Mouse (Mus musculus) heart, embryonic 13.5 days (tissue): Measurements from ENCODE around the gene B830017H08Rik. TPM values are rescaled to one million over a fixed set of nuclear protein-coding genes. Genes with fewer than 3 reads are reported as not detected.

Experiments used
- ATAC-seq: fragments of 200-750 bp; cut with Nextera tagmentation; 2 replicates; pipeline ENCODE4 v1.8.0; 2017; ENCODE audit warnings: moderate TSS enrichment; ENCODE audit not compliant: insufficient number of reproducible peaks, low FRiP score, low TSS enrichment; ENCODE audit errors: extremely low read depth
- H3K27ac ChIP-seq: fragments of 300-500 bp; sonication (generic); replicated peaks from 2 replicates; pipeline ENCODE4 v1.5.1; 2015; ENCODE audit warnings: moderate library complexity, mild to moderate bottlenecking, inconsistent platforms
- H3K27me3 ChIP-seq: fragments of 300-500 bp; sonication (generic); replicated peaks from 2 replicates; pipeline ENCODE4 v1.6.1; 2015; ENCODE audit warnings: mild to moderate bottlenecking, inconsistent platforms
- H3K36me3 ChIP-seq: fragments of 300-500 bp; sonication (generic); 2 replicates; pipeline ENCODE4 v1.6.1; 2015; ENCODE audit warnings: mild to moderate bottlenecking, inconsistent platforms
- H3K4me1 ChIP-seq: fragments of 300-500 bp; sonication (generic); 2 replicates; pipeline ENCODE4 v1.6.1; 2015; ENCODE audit warnings: inconsistent platforms
- H3K4me2 ChIP-seq: fragments of 300-500 bp; sonication (generic); 2 replicates; pipeline ENCODE4 v1.6.1; 2015; ENCODE audit warnings: inconsistent platforms, mild to moderate bottlenecking, moderate library complexity
- H3K4me3 ChIP-seq: fragments of 300-500 bp; sonication (generic); 2 replicates; pipeline ENCODE4 v1.5.1; 2015; ENCODE audit warnings: moderate library complexity, mild to moderate bottlenecking, inconsistent platforms
- H3K9ac ChIP-seq: fragments of 300-500 bp; sonication (generic); 2 replicates; pipeline ENCODE4 v1.6.1; 2015; ENCODE audit warnings: inconsistent platforms, mild to moderate bottlenecking, moderate library complexity
- H3K9me3 ChIP-seq: fragments of 300-500 bp; sonication (generic); 2 replicates; pipeline ENCODE4 v1.6.1; 2016; ENCODE audit warnings: inconsistent platforms
- WGBS: fragments of 180-500 bp; shearing (Covaris S2); methylation state at CpG from one replicate; pipeline ENCODE4 v1.1.7; 2015; ENCODE audit warnings: mixed read lengths; 5-methylcytosine and 5-hydroxymethylcytosine counted together
- polyA plus RNA-seq: library from polyadenylated mRNA; unstranded; fragments of >200 nt; fragmentation: Nextera tagmentation; extraction: Ambion mirVana; gene quantifications from 2 replicates; pipeline ENCODE4 v1.2.1, GENCODE M21; 2015

Gene B830017H08Rik
- polyA plus RNA-seq, 1 experiment from 2014 or later, result not detected

DNA sequence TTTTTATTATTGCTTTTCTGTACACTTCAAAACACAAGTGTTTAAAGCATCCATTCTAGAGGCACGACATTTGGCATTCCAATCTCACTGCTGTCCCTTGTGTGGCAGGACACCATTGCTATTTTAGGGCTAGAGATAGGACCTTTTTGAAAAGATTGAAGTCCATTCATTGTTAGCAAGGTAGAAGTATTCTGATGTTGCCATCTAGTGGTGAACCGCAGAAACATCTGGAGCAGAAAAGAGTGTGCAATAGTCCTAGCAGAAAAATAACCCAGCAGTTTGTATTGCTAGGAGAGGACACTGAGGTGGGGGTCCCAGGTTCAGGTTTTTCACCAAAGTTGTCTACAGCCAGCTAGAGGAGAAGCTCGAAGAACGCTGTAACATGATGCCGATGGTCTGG is 20.8 kb upstream of the B830017H08Rik start:
- WGBS, result 6% methylated on average over 5 of the region's 5 CpGs
- peaks cover 10% of the 10 kb centered on the region for H3K36me3 ChIP-seq
- no peak overlapping the region for H3K4me2 ChIP-seq

DNA sequence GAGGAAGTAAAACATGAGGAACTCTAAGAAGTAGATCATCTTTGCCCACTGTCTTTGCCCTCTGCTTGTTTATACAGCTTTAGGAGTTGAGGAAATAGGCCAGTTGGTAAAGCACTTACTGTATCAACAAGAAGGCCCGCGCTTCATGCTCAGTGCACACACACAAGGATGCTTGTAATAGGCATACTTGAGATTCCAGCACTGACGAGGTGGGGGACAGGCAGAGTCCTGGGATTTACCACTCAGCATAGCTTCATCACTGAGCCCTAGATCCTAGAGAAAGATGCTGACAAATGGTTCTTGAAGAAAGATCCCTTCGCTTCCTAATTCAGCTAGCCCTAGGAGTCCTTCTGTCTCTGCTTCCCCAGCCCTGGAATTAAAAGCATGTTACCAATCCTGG is 19.7 kb upstream of the B830017H08Rik start:
- ATAC-seq, result no peak
- no peak overlapping the region for H3K27ac ChIP-seq
- no peak overlapping the region for H3K4me3 ChIP-seq
- peaks cover 62% of the 10 kb centered on the region for H3K27me3 ChIP-seq
- no peak overlapping the region for H3K4me2 ChIP-seq
- H3K9me3 ChIP-seq, result 0 out of 2 replicates have a peak, but pooled peaks cover 3% of the 10 kb centered on the region
- H3K9ac ChIP-seq, result no peak overlapping the region
- H3K36me3 ChIP-seq, result peaks cover 4% of the 10 kb centered on the region
- peaks cover 51% of the 10 kb centered on the region for H3K4me1 ChIP-seq
- WGBS, result 38% methylated on average over 4 of the region's 4 CpGs

More for the DNA sequence above, 20.8 kb upstream of the B830017H08Rik start:
- Histone ChIP-seq H3K9ac (0 out of 2 replicates have a peak overlapping the region, but pooled peaks have one; percentile 14), H3K4me3 (no peak overlapping the region), H3K27ac (0 out of 2 replicates have a peak overlapping the region, but pooled peaks have one; percentile 1), H3K9me3 (no peaks in the 10 kb centered on the region), H3K27me3 (peaks cover 65% of the 10 kb centered on the region), H3K4me1 (peaks cover 62% of the 10 kb centered on the region)
- no peak for ATAC-seq

DNA sequence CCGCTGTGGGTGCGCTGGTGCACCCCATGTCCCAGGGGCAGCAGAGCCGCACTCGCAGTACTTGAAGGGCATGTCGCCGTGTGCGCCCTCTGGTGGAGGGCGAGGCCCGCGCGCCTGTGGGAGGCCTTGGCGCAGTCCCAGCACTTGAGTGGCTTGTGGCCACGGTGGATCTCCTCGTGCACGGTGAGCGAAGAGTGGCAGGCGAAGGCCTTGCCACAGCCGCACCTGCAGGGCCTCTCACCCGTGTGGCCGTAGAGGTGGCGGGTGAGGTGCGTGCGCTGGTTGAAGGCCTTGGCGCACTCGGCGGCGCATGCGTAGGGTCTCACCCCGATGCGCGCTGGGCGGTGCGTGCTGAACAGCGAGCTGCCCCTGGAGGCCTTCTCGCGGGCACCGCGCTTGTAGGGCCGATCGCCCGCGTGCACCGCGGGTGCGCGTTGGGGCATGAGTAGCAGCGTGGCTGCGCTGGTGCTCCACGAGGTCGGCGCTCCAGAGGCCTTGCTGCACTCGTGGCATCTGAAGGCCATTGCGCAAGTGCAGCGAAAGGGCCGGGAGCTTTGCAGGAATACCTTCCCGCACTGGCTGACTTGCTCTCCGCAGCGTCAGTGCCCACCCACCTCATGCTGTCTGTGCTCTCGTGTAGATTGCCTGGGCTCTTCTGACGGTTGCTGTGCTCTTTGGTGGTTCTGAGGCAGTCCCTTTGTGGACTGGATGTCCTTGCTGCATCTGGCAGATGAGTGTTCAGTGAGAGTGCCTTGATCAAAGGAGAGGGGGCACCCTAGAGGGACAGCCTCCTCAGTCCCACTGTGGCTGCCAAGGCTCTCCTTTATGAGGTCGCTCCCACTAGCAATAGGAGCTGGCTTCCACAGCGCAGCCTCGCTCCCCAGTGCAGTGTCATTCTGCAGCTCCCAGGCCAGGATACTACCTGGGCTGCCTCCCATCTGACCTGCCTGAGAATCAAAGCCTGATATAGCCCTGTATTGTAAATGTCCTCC is 17.2 kb upstream of the B830017H08Rik start:
- Histone ChIP-seq H3K4me3 (peak overlapping the region; percentile 57), H3K36me3 (no peaks in the 10 kb centered on the region), H3K4me2 (peak overlapping the region; percentile 80), H3K4me1 (peaks cover 29% of the 10 kb centered on the region), H3K9ac (peak overlapping the region; percentile 82), H3K9me3 (0 out of 2 replicates have a peak, but pooled peaks cover 3% of the 10 kb centered on the region), H3K27ac (no peak overlapping the region), H3K27me3 (peaks cover 71% of the 10 kb centered on the region)
- ATAC-seq, result peak; percentile 33; the same call in 1 of the 2 replicates
- 2% methylated on average over 63 of the region's 63 CpGs for WGBS

DNA sequence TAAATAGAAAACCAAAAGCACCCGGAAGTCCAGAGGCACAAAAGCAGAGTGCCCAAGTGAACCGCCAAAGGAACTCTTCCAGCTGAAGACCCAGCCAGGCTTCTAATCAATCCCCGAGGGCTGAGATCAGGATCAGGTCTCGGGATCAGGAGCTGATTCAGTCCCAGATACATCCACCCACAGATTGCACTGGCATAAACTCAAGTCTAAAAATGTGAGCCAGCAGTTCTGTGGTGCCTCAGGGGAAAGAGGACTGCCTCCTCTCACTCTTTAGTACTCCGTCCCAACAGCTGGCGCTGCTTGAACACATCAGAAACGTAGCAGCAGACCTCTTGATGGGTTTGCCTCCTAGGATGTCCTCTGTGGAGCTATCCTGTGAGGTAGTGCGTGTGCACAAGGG is 16.4 kb upstream of the B830017H08Rik start:
- Histone ChIP-seq H3K36me3 (no peaks in the 10 kb centered on the region), H3K9ac (0 out of 2 replicates have a peak overlapping the region, but pooled peaks have one; percentile 82), H3K4me3 (no peak overlapping the region), H3K9me3 (0 out of 2 replicates have a peak, but pooled peaks cover 3% of the 10 kb centered on the region), H3K27ac (no peak overlapping the region), H3K4me1 (peaks cover 27% of the 10 kb centered on the region), H3K4me2 (no peak overlapping the region), H3K27me3 (peaks cover 74% of the 10 kb centered on the region)
- no peak for ATAC-seq
- WGBS, result 80% methylated on average over 8 of the region's 8 CpGs

DNA sequence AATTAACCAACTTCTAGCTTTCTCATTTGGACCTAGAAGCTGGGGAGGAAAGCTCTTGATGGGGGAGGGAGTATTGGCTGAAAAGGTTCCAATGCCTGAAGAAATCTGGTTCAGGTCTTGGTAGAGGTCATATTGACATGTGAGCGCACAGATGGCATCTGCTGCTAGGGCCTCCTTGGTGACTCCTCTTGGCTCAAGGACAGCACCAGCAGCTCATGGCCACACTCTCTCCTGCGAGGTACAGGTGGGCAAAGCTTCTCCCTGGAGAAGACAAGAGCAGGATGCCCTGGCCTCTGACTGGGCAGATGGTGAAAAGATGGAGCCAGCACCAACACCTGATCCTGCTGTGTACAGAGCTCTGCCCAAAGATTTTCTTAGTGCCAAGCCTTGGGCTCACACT is 6.4 kb upstream of the B830017H08Rik start:
- ATAC-seq, result no peak
- Histone ChIP-seq H3K27me3 (peaks cover 83% of the 10 kb centered on the region), H3K4me1 (no peaks in the 10 kb centered on the region), H3K9me3 (no peaks in the 10 kb centered on the region), H3K27ac (no peak overlapping the region), H3K4me2 (no peak overlapping the region), H3K36me3 (no peaks in the 10 kb centered on the region), H3K4me3 (no peak overlapping the region), H3K9ac (no peak overlapping the region)
- 81% methylated on average over 2 of the region's 2 CpGs for WGBS

DNA sequence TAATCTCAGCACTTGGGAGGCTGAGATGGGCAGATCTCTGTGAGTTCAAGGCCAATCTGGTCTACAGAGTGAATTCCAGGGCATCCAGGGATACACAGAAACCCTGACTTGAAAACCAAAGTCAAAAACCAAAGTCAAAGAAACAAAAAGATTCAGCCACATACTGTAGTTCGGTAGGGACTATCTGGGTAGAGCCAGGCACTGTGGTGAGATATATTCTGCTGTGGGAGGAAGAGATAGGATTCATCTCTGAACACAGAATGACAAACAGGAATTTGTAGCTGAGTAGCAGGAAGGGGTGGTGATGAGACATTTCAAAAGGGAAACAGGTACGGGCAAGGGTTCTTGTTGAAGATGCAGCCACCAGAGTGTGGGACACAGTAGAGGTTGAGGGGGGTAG is 4.7 kb upstream of the B830017H08Rik start:
- Histone ChIP-seq H3K4me3 (no peak overlapping the region), H3K9me3 (no peaks in the 10 kb centered on the region), H3K4me1 (peaks cover 4% of the 10 kb centered on the region), H3K9ac (no peak overlapping the region), H3K27me3 (peaks cover 88% of the 10 kb centered on the region), H3K27ac (no peak overlapping the region), H3K4me2 (no peak overlapping the region), H3K36me3 (no peaks in the 10 kb centered on the region)
- no peak for ATAC-seq
- 72% methylated on average over 2 of the region's 2 CpGs for WGBS

DNA sequence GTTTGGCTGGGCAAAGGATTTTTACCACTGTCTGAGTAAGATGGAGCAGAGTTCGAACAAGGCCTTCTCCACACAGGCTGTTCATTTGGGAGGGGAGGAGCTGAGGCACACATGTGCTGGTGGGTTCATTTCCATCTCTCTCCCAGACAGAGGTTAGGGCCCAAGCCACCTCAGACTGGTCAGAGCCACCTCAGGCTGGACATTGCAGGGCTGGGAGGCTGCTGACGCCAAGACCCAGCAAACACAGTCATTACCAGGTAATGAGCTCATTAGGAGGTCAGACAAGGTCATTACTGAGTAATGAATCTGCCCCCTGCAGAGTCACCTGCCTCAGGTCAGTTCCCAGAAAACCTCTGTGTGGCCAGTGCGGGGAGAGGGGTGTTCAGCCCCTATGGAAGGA is 4.1 kb upstream of the B830017H08Rik start:
- Histone ChIP-seq H3K9ac (no peak overlapping the region), H3K36me3 (no peaks in the 10 kb centered on the region), H3K4me2 (no peak overlapping the region), H3K9me3 (no peaks in the 10 kb centered on the region), H3K4me3 (no peak overlapping the region), H3K27me3 (peaks cover 88% of the 10 kb centered on the region), H3K4me1 (peaks cover 7% of the 10 kb centered on the region), H3K27ac (no peak overlapping the region)
- no peak for ATAC-seq
- WGBS, result 74% methylated on average over 3 of the region's 3 CpGs

DNA sequence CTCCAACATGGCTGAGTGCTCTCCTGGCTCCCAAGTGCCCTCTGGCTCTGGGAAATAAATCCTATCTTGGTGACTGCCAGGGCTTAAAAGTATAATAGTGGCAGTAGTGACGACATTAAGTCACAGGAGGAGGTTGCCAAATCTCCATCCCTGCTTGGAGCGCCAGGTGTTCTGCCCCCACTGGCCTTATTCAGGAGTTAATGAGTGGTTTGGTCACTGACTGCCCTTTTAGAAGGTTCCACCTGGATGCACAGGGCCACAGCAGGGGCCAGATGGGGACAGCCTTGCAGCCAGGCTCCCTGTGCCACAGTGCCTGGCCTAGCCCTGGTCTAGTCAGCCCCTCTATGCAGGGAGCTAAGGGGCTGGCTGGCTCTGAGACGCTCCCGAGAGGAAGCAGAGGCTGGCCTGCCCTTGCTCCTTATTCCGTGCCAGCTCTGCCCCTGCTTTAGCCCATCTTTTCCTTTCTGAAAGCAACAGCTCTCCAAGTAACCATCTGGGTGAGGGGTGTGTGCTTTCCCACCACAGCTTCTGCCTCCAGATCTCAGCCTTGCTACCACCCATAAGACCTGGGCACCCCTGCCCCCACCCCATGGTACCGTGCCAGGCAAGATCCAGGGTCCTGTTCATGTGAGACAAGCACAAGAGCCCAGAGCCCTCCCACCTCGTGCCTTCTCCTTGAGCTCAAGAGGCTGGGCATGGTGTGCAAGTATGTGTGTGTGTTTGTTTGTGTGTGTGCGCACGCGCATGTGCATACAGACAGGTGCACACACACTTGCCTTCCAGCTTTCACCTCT is 2.3 kb upstream of the B830017H08Rik start:
- Histone ChIP-seq H3K27ac (no peak overlapping the region), H3K9me3 (no peaks in the 10 kb centered on the region), H3K4me2 (no peak overlapping the region), H3K4me1 (peaks cover 15% of the 10 kb centered on the region), H3K27me3 (peaks cover 99% of the 10 kb centered on the region), H3K36me3 (no peaks in the 10 kb centered on the region), H3K4me3 (no peak overlapping the region), H3K9ac (no peak overlapping the region)
- no peak for ATAC-seq
- WGBS, result 63% methylated on average over 10 of the region's 10 CpGs

DNA sequence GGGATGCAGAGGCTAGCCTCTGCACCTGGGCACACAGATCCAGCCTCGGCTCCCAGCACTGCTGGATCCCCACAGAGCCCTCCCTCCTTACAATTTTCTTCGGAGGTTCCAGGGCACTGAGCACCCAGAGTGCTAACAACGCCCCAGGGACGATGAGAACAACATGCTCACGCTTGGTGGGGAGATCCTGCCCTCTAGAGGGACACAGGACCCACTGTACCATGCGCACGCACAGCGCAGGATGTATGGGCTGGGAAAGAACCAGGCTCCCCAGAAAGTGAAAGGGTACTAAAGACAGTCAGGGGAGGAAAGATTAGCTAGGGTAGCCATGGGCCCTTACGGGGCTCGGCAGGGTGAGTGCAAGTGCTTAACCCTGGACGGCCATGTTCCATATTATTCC is 1.1 kb upstream of the B830017H08Rik start:
- no peak overlapping the region for H3K27ac ChIP-seq
- no peaks in the 10 kb centered on the region for H3K36me3 ChIP-seq
- H3K4me3 ChIP-seq, result 0 out of 2 replicates have a peak overlapping the region, but pooled peaks have one; percentile 6
- 15% methylated on average over 11 of the region's 11 CpGs for WGBS
- no peak overlapping the region for H3K4me2 ChIP-seq
- ATAC-seq, result no peak
- peaks cover 15% of the 10 kb centered on the region for H3K4me1 ChIP-seq
- peaks cover 100% of the 10 kb centered on the region for H3K27me3 ChIP-seq
- no peaks in the 10 kb centered on the region for H3K9me3 ChIP-seq
- no peak overlapping the region for H3K9ac ChIP-seq

DNA sequence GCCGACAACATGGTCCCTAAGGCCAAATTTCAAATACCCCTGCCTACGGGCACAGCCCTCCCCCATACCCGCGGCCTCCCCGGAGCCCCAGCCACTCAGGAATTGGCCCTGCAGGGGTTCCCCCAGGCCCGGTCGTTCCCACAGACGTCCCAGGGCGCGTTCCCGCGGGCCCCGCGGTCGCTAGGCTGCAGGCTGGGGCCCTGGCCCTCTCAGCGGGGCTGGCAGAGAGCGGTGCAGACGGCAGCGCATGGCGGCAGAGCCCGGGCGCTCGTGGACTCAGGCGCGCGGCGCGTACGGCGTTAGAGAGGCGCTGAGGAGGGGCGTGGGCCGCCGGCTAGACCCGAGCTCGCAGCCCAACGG is 380 bp downstream of the B830017H08Rik start:
- H3K27ac ChIP-seq, result no peak overlapping the region
- peak overlapping the region; percentile 81 for H3K9ac ChIP-seq
- H3K9me3 ChIP-seq, result no peaks in the 10 kb centered on the region
- H3K4me3 ChIP-seq, result peak overlapping the region; percentile 60
- WGBS, result under 1% methylated on average over 37 of the region's 37 CpGs
- H3K36me3 ChIP-seq, result no peaks in the 10 kb centered on the region
- H3K27me3 ChIP-seq, result peaks cover 100% of the 10 kb centered on the region
- peaks cover 15% of the 10 kb centered on the region for H3K4me1 ChIP-seq
- no peak for ATAC-seq
- peak overlapping the region; percentile 99 for H3K4me2 ChIP-seq
